Mouse (Mus musculus): ENCODE results near the gene 1190002N15Rik. TPM values are rescaled to one million over a fixed set of nuclear protein-coding genes. Genes with fewer than 3 reads are reported as not detected.

1190002N15Rik gene
- polyA plus RNA-seq, 1 experiment from 2014 or later = 13.4 TPM

DNA sequence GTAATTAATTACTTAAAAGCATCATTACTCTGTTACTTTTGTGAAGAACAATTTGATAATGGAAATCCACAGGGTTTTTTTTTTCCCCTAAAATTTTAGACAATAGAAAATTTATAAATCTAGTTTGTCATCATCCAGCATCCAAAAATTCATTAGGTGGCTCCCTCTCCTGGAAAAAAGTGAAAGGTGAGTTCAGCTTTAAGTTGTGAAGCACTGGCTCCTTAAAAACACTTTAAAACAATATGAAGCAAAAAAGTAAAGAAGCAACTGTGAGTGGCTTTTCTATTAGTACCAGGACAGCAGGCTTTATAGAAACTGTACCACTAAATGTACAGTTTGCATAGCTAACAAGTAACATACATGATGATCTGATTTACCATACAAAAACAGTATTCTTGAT is 3.1 kb downstream of the 1190002N15Rik start:
- Histone ChIP-seq H3K4me3 (ENCODE audit: low read depth, low read length) (peak overlapping the region; percentile 78; the same call in 1 of the 2 replicates), H3K9me3 (ENCODE audit: control insufficient read depth, low read length) (no peaks in the 10 kb centered on the region), H3K9ac (ENCODE audit: low read length) (no peak overlapping the region), H3K4me1 (replicated peaks; ENCODE audit: control insufficient read depth, insufficient read depth) (no peaks in the 10 kb centered on the region), H3K27ac (replicated peaks) (no peak overlapping the region), H3K27me3 (ENCODE audit: control insufficient read depth, insufficient read depth, low read length) (no peaks in the 10 kb centered on the region), H3K4me2 (replicated peaks; ENCODE audit: low read depth) (peak overlapping the region; percentile 82; the same call in 1 of the 2 replicates), H3K36me3 (ENCODE audit: control insufficient read depth, insufficient read depth, low read length) (no peaks in the 10 kb centered on the region)
- ATAC-seq (ENCODE audit: low FRiP score, low TSS enrichment) (no peak), DNase-seq (ENCODE audit: low spot score) (no peak)
- TF ChIP-seq EP300 (optimal IDR thresholded peaks at IDR 0.05) (no peak), CTCF (IDR thresholded peaks at IDR 0.05; ENCODE audit: low read depth) (peak; percentile 62)

DNA sequence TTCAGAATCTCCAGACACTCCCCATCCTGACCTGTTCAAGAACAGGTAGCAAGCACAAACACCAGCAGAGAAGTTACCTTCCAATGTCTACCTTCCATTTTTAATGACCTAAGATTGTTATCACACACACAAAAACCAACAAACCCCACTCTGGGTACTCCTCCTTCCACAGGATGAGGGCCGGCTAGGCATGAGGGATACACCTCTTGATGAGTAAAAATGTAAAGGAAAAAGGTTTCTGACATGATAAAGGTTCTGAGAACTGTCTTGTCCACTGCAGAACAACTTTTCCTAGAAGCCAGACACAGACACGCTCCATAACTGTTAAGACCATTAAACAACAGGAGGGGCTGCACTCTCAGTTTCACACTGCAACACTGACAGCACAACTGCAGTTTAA is 3.7 kb downstream of the 1190002N15Rik start:
- ATAC-seq (ENCODE audit: low FRiP score, low TSS enrichment) (no peak), DNase-seq (ENCODE audit: low spot score) (no peak)
- H3K4me3 ChIP-seq (ENCODE audit: low read depth, low read length) = no peak overlapping the region

DNA sequence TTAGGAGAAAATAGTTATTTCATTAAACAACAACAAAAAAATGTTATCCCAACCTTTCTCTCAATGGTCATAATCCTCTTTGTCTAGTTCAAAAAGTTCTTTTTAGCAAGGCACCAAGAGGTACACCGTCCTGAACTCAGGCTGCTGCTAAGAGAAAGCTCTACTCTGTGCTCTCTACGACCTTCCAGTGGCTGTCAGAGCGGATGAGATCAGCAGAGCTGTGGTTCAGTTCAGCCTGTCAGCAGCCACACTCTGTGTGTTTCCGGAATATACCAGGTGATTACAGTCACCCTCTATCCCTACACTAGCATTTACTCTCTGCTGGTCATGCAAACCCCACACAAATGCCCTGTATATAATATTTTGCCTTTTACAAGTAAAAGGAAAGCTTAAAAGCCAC is 4.2 kb downstream of the 1190002N15Rik start:
- Histone ChIP-seq H3K9ac (ENCODE audit: low read length) (no peak overlapping the region), H3K9me3 (ENCODE audit: control insufficient read depth, low read length) (no peaks in the 10 kb centered on the region), H3K36me3 (ENCODE audit: control insufficient read depth, insufficient read depth, low read length) (no peaks in the 10 kb centered on the region), H3K4me3 (ENCODE audit: low read depth, low read length) (no peak overlapping the region), H3K4me2 (replicated peaks; ENCODE audit: low read depth) (0 out of 2 replicates have a peak overlapping the region, but pooled peaks have one; percentile 15), H3K27me3 (ENCODE audit: control insufficient read depth, insufficient read depth, low read length) (no peaks in the 10 kb centered on the region), H3K27ac (replicated peaks) (no peak overlapping the region), H3K4me1 (replicated peaks; ENCODE audit: control insufficient read depth, insufficient read depth) (no peaks in the 10 kb centered on the region)
- DNase-seq (ENCODE audit: low spot score) (no peak), ATAC-seq (ENCODE audit: low FRiP score, low TSS enrichment) (no peak)
- TF ChIP-seq EP300 (optimal IDR thresholded peaks at IDR 0.05) (no peak), CTCF (IDR thresholded peaks at IDR 0.05; ENCODE audit: low read depth) (no peak)
- 50% methylated on average over 4 of the region's 4 CpGs for WGBS

More for the DNA sequence above, 3.7 kb downstream of the 1190002N15Rik start:
- no peak for TF ChIP-seq EP300 (optimal IDR thresholded peaks at IDR 0.05)
- no peak for TF ChIP-seq CTCF (IDR thresholded peaks at IDR 0.05; ENCODE audit: low read depth)
- Histone ChIP-seq H3K4me2 (replicated peaks; ENCODE audit: low read depth) (peak overlapping the region; percentile 15; the same call in 1 of the 2 replicates), H3K9ac (ENCODE audit: low read length) (no peak overlapping the region), H3K27ac (replicated peaks) (no peak overlapping the region), H3K36me3 (ENCODE audit: control insufficient read depth, insufficient read depth, low read length) (no peaks in the 10 kb centered on the region), H3K27me3 (ENCODE audit: control insufficient read depth, insufficient read depth, low read length) (no peaks in the 10 kb centered on the region), H3K4me1 (replicated peaks; ENCODE audit: control insufficient read depth, insufficient read depth) (no peaks in the 10 kb centered on the region), H3K9me3 (ENCODE audit: control insufficient read depth, low read length) (no peaks in the 10 kb centered on the region)
- 72% methylated on average over 2 of the region's 2 CpGs for WGBS

DNA sequence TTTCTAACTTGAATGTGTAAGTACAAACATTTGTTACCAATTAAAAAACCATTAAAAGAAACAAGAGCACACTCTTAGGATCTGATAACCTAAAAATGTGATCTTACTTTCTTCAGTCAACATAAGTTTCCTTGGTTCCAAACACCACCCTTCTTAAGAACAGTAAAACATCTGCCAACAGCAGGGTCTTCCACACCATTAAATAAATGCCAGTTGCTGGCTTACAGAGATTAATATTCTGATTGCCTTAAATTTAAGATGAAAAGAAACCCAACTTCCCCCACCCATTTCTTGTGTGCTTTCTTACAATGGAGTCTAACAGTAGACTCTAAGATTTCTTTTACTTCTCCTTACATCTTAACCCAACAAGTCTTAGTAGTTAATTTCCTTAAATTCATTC is 7.9 kb downstream of the 1190002N15Rik start:
- no peak for DNase-seq (ENCODE audit: low spot score)
- no peak overlapping the region for H3K4me2 ChIP-seq (replicated peaks; ENCODE audit: low read depth)
- H3K9ac ChIP-seq (ENCODE audit: low read length) = no peak overlapping the region
- no peak overlapping the region for H3K27ac ChIP-seq (replicated peaks)
- H3K9me3 ChIP-seq (ENCODE audit: control insufficient read depth, low read length) = no peaks in the 10 kb centered on the region
- no peak for ATAC-seq (ENCODE audit: low FRiP score, low TSS enrichment)
- no peaks in the 10 kb centered on the region for H3K27me3 ChIP-seq (ENCODE audit: control insufficient read depth, insufficient read depth, low read length)
- no peak for TF ChIP-seq EP300 (optimal IDR thresholded peaks at IDR 0.05)
- TF ChIP-seq CTCF (IDR thresholded peaks at IDR 0.05; ENCODE audit: low read depth) = no peak
- no peaks in the 10 kb centered on the region for H3K4me1 ChIP-seq (replicated peaks; ENCODE audit: control insufficient read depth, insufficient read depth)
- H3K36me3 ChIP-seq (ENCODE audit: control insufficient read depth, insufficient read depth, low read length) = no peaks in the 10 kb centered on the region
- no peak overlapping the region for H3K4me3 ChIP-seq (ENCODE audit: low read depth, low read length)

DNA sequence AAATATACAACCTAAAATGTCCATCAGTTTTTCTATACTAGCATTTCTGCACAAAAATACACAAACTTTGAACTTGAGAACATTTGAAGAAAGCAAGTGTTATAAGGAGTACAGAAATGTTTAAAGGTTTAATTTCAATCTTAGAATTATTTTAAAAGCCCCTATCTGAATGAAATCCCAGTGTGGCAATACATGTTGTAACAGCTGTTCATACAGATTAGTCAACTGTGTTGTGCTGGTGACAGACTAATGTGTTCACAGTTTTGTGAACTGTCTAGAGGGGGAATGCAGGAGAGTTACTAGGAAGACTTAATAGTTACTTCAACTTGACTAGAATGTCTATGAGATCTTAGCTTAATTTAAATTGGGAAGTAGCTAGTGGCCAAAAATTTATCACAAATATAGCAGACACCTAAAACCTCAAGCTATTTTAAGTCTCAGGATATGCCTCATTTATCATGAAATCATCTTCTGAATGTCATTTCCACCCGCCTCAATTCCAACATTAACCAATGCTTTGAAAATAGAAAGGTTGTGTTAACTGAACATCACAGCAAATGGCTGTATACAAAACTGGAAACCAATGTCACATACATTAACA is 8.6 kb downstream of the 1190002N15Rik start:
- no peaks in the 10 kb centered on the region for H3K36me3 ChIP-seq (ENCODE audit: control insufficient read depth, insufficient read depth, low read length)
- no peaks in the 10 kb centered on the region for H3K9me3 ChIP-seq (ENCODE audit: control insufficient read depth, low read length)
- H3K4me1 ChIP-seq (replicated peaks; ENCODE audit: control insufficient read depth, insufficient read depth) = no peaks in the 10 kb centered on the region
- ATAC-seq (ENCODE audit: low FRiP score, low TSS enrichment) = no peak
- H3K27ac ChIP-seq (replicated peaks) = no peak overlapping the region
- H3K9ac ChIP-seq (ENCODE audit: low read length) = no peak overlapping the region
- no peak overlapping the region for H3K4me2 ChIP-seq (replicated peaks; ENCODE audit: low read depth)
- WGBS = 65% methylated on average over 1 of the region's 1 CpGs
- no peaks in the 10 kb centered on the region for H3K27me3 ChIP-seq (ENCODE audit: control insufficient read depth, insufficient read depth, low read length)
- H3K4me3 ChIP-seq (ENCODE audit: low read depth, low read length) = no peak overlapping the region
- DNase-seq (ENCODE audit: low spot score) = no peak
- no peak for TF ChIP-seq CTCF (IDR thresholded peaks at IDR 0.05; ENCODE audit: low read depth)
- TF ChIP-seq EP300 (optimal IDR thresholded peaks at IDR 0.05) = no peak

DNA sequence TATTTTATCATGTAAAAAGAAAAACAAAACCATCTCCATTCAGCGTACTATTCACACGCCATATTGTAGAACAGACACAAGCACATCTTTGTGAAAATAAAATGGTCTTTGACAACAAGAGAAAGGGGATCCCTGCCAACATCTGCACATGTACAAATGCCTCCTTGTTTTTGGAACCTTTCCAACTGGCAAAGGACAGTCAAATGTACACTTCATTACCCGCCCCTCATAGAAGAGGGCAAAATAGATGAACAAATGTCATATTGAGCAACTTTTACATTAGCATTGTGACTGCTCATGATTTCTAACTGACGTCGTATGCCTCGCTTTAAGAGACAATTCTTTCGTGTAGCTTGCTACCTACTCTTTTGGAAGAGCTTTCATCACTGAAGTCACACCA is 11.4 kb downstream of the 1190002N15Rik start:
- TF ChIP-seq CTCF (IDR thresholded peaks at IDR 0.05; ENCODE audit: low read depth) (no peak), EP300 (optimal IDR thresholded peaks at IDR 0.05) (no peak)
- no peaks in the 10 kb centered on the region for H3K9me3 ChIP-seq (ENCODE audit: control insufficient read depth, low read length)
- ATAC-seq (ENCODE audit: low FRiP score, low TSS enrichment) (no peak), DNase-seq (ENCODE audit: low spot score) (no peak)
- no peaks in the 10 kb centered on the region for H3K36me3 ChIP-seq (ENCODE audit: control insufficient read depth, insufficient read depth, low read length)
- no peak overlapping the region for H3K4me2 ChIP-seq (replicated peaks; ENCODE audit: low read depth)
- 69% methylated on average over 7 of the region's 7 CpGs for WGBS
- H3K9ac ChIP-seq (ENCODE audit: low read length) = no peak overlapping the region
- no peaks in the 10 kb centered on the region for H3K4me1 ChIP-seq (replicated peaks; ENCODE audit: control insufficient read depth, insufficient read depth)
- H3K27me3 ChIP-seq (ENCODE audit: control insufficient read depth, insufficient read depth, low read length) = no peaks in the 10 kb centered on the region
- H3K4me3 ChIP-seq (ENCODE audit: low read depth, low read length) = no peak overlapping the region
- H3K27ac ChIP-seq (replicated peaks) = no peak overlapping the region

All from stomach, postnatal 0 days (tissue).